Mouse (Mus musculus) kidney, embryonic 15.5 days (tissue): ENCODE measurements around the gene Astn2. TPM values are rescaled to one million over a fixed set of nuclear protein-coding genes. Genes with fewer than 3 reads are reported as not detected.
A peak's percentile ranks its signal among the peaks of the same experiment; 100 is the strongest.

Source experiments
- ATAC-seq: fragments of 200-750 bp; cut with Nextera tagmentation; replicated peaks from 2 replicates; pipeline ENCODE4 v1.8.0; 2017; ENCODE audit warnings: moderate TSS enrichment; ENCODE audit not compliant: low FRiP score
- H3K27ac ChIP-seq: fragments of 300-500 bp; sonication (generic); 2 replicates; pipeline ENCODE4 v1.5.1; 2015; ENCODE audit warnings: mild to moderate bottlenecking, inconsistent platforms
- H3K27me3 ChIP-seq: fragments of 300-500 bp; sonication (generic); 2 replicates; pipeline ENCODE4 v1.6.1; 2015; ENCODE audit warnings: inconsistent platforms
- H3K36me3 ChIP-seq: fragments of 300-500 bp; sonication (generic); 2 replicates; pipeline ENCODE4 v1.6.1; 2015; ENCODE audit warnings: inconsistent platforms
- H3K4me1 ChIP-seq: fragments of 300-500 bp; sonication (generic); 2 replicates; pipeline ENCODE4 v1.6.1; 2015; ENCODE audit warnings: inconsistent platforms
- H3K4me2 ChIP-seq: fragments of 300-500 bp; sonication (generic); 2 replicates; pipeline ENCODE4 v1.6.1; 2015; ENCODE audit warnings: moderate library complexity, mild to moderate bottlenecking, inconsistent platforms
- H3K4me3 ChIP-seq: fragments of 300-500 bp; sonication (generic); replicated peaks from 2 replicates; pipeline ENCODE4 v1.5.1; 2015; ENCODE audit warnings: mild to moderate bottlenecking, inconsistent platforms
- H3K9ac ChIP-seq: fragments of 300-500 bp; sonication (generic); 2 replicates; pipeline ENCODE4 v1.6.1; 2015; ENCODE audit warnings: mild to moderate bottlenecking, inconsistent platforms
- H3K9me3 ChIP-seq: fragments of 300-500 bp; sonication (generic); replicated peaks from 2 replicates; pipeline ENCODE4 v1.6.1; 2016; ENCODE audit warnings: inconsistent platforms
- WGBS: fragments of 180-500 bp; shearing (Covaris S2); methylation state at CpG from one replicate; pipeline ENCODE4 v1.1.7; 2015; ENCODE audit warnings: mixed read lengths; 5-methylcytosine and 5-hydroxymethylcytosine counted together
- polyA plus RNA-seq: library from polyadenylated mRNA; unstranded; fragments of >200 nt; fragmentation: Nextera tagmentation; extraction: Ambion mirVana; gene quantifications from 2 replicates; pipeline ENCODE4 v1.2.1, GENCODE M21; 2015

Astn2 gene
- polyA plus RNA-seq, 1 experiment from 2014 or later = 0.70 TPM

DNA sequence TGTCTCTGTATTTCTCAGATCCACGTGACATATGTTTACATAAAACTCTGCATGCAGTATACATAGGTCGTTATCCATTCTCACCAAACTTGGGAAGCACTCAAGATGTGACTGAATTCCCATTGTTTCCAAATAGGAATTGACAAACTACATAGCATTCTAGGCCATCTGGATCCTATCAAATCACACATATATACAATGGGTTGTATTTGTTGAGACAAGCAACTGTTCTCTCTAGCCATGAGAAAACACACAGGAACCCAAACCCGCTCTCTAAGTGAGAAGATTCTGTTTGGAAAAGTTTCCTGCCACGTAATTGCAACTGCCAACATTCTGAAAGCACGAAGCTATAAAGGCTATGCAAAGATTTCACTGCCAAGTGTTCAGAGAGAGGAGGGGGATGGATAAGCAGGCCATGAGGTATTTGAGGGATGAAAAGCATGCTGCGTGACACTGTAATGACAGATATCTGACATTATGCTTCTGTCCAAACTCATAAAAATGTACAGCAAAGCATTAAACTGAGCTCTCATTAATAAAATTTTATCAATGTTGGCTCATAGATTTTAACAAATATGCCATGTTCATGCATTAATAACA is 732.7 kb downstream of the Astn2 start:
- Histone ChIP-seq H3K27ac (no peak overlapping the region), H3K27me3 (no peaks in the 10 kb centered on the region), H3K4me1 (no peaks in the 10 kb centered on the region), H3K9ac (no peak overlapping the region), H3K4me3 (no peak overlapping the region), H3K9me3 (no peaks in the 10 kb centered on the region), H3K4me2 (no peak overlapping the region), H3K36me3 (no peaks in the 10 kb centered on the region)
- no peak for ATAC-seq
- 69% methylated on average over 6 of the region's 6 CpGs for WGBS

GRCm38 (mm10) chr4:65667030-65667610 is 737.3 kb downstream of the Astn2 start:
- H3K4me3 ChIP-seq = no peak overlapping the region
- H3K9me3 ChIP-seq = no peaks in the 10 kb centered on the region
- no peaks in the 10 kb centered on the region for H3K27me3 ChIP-seq
- no peak overlapping the region for H3K27ac ChIP-seq
- H3K9ac ChIP-seq = no peak overlapping the region
- H3K4me2 ChIP-seq = no peak overlapping the region
- no peaks in the 10 kb centered on the region for H3K4me1 ChIP-seq
- H3K36me3 ChIP-seq = no peaks in the 10 kb centered on the region
- ATAC-seq = no peak
- 70% methylated on average over 5 of the region's 5 CpGs for WGBS

DNA sequence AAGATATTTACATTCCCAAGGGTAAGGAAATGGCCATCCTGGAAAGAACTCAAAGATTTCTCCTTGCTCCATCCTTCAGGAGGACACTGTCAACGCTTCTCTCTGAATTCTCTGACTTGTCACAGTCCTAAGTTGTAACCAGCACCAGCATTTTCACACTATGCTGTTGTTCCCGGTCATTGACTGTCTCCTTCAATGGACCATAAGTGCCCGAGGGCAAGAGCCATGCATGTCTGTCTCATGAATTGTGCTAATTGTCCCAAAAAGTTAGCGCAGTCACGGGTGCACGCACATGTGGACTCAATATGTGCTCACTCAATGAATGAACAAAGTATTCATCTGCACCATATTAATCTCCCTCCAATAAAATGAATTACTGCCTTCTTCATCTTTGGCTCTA is 741.2 kb downstream of the Astn2 start:
- Histone ChIP-seq H3K9ac (no peak overlapping the region), H3K36me3 (no peaks in the 10 kb centered on the region), H3K4me1 (no peaks in the 10 kb centered on the region), H3K4me3 (no peak overlapping the region), H3K4me2 (no peak overlapping the region), H3K9me3 (no peaks in the 10 kb centered on the region), H3K27ac (no peak overlapping the region), H3K27me3 (no peaks in the 10 kb centered on the region)
- 68% methylated on average over 6 of the region's 6 CpGs for WGBS
- ATAC-seq = no peak

GRCm38 (mm10) chr4:65654723-65655122 is 749.7 kb downstream of the Astn2 start:
- no peak overlapping the region for H3K4me2 ChIP-seq
- no peak overlapping the region for H3K27ac ChIP-seq
- no peaks in the 10 kb centered on the region for H3K27me3 ChIP-seq
- no peaks in the 10 kb centered on the region for H3K36me3 ChIP-seq
- H3K4me1 ChIP-seq = no peaks in the 10 kb centered on the region
- no peak overlapping the region for H3K4me3 ChIP-seq
- no peak overlapping the region for H3K9ac ChIP-seq
- 3% methylated on average over 2 of the region's 2 CpGs for WGBS
- H3K9me3 ChIP-seq = no peaks in the 10 kb centered on the region
- peak; percentile 86; the same call in 1 of the 2 replicates for ATAC-seq

DNA sequence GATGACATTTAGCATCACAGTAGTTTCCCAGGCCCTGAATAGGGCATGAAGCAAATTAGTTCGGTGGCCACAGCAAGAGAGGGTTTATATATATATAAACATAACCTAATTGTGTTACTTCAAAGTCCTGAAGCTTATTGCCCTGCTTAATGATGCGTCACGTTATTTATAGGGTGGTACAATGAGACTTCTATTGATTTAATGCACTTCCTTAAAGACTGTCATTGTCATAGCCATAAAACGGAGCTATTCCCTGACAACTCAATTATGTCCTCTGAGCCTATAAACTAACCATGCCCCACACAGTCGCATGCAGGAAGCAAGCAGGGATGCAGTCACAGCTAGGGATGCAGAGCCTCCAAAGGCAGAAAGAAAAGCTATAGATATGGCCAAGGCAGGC is 761.8 kb downstream of the Astn2 start:
- ATAC-seq = peak; percentile 49
- 0 out of 2 replicates have a peak, but pooled peaks cover 4% of the 10 kb centered on the region for H3K4me1 ChIP-seq
- 14% methylated on average over 5 of the region's 5 CpGs for WGBS

GRCm38 (mm10) chr4:65638231-65638630 is 766.2 kb downstream of the Astn2 start:
- Histone ChIP-seq H3K4me3 (no peak overlapping the region), H3K36me3 (no peaks in the 10 kb centered on the region), H3K27me3 (no peaks in the 10 kb centered on the region), H3K9ac (no peak overlapping the region), H3K9me3 (no peaks in the 10 kb centered on the region), H3K27ac (no peak overlapping the region), H3K4me1 (0 out of 2 replicates have a peak, but pooled peaks cover 6% of the 10 kb centered on the region), H3K4me2 (no peak overlapping the region)
- 54% methylated on average over 3 of the region's 3 CpGs for WGBS
- no peak for ATAC-seq

More for the DNA sequence above, 761.8 kb downstream of the Astn2 start:
- Histone ChIP-seq H3K27ac (no peak overlapping the region), H3K27me3 (no peaks in the 10 kb centered on the region), H3K36me3 (no peaks in the 10 kb centered on the region), H3K4me2 (no peak overlapping the region), H3K4me3 (no peak overlapping the region), H3K9me3 (no peaks in the 10 kb centered on the region), H3K9ac (no peak overlapping the region)

DNA sequence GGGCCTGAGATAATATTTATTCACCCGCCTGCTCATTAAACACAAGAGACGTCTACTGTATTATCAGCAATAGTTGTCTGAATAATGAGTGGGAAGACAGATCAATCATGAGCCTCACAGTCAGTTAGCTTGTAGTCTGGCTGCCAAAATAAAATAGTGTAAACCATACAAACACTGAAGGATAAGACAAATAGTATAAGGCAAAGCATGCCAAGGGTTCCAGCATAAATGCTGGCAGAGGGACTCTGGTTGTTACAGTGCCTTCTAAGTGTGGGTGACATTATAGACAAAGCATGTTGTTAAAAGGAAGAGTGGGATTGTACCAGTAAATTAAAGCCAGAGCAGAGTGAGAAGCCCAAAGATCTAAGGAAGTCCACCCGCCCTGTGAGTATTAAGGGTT is 784.3 kb downstream of the Astn2 start:
- Histone ChIP-seq H3K4me1 (no peaks in the 10 kb centered on the region), H3K9me3 (no peaks in the 10 kb centered on the region), H3K9ac (no peak overlapping the region), H3K27me3 (no peaks in the 10 kb centered on the region), H3K4me2 (no peak overlapping the region), H3K4me3 (no peak overlapping the region), H3K36me3 (peaks cover 54% of the 10 kb centered on the region), H3K27ac (no peak overlapping the region)
- WGBS = 77% methylated on average over 3 of the region's 3 CpGs
- no peak for ATAC-seq

DNA sequence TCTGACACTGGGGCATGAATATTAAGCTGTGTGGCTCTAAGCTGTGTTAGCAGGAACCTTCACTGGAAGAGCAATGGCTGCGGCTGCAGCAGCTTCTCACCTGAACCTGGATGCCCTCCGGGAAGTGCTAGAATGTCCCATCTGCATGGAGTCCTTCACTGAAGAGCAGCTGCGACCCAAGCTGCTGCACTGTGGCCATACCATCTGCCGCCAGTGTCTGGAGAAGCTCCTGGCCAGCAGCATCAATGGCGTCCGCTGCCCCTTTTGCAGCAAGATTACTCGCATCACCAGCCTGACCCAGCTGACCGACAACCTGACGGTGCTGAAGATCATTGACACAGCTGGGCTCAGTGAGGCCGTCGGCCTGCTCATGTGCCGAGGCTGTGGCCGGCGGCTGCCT is 791.3 kb downstream of the Astn2 start:
- H3K4me2 ChIP-seq = no peak overlapping the region
- H3K4me1 ChIP-seq = no peaks in the 10 kb centered on the region
- H3K36me3 ChIP-seq = peaks cover 56% of the 10 kb centered on the region
- ATAC-seq = no peak
- H3K4me3 ChIP-seq = no peak overlapping the region
- H3K27me3 ChIP-seq = no peaks in the 10 kb centered on the region
- H3K9ac ChIP-seq = no peak overlapping the region
- H3K9me3 ChIP-seq = no peaks in the 10 kb centered on the region
- WGBS = 95% methylated on average over 14 of the region's 14 CpGs
- H3K27ac ChIP-seq = no peak overlapping the region

DNA sequence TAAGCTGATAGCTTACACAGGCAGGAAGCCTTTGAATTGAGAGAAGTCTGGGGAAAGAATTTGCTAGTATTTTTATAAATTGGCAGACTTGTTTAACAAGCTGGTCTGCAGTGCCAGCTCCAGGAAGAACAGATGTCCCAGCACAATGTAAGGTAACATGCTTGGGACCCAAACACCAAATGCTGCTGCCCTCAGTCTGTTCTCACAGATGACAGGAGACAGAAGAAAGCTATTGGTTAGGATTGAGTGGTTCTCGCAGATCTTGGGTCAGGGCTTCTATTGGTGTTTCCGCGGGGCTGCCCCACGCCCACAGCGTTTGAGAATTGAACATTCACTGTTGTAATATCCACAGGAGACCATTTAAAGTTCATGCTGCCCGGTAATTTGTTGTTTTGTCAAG is 793.5 kb downstream of the Astn2 start:
- Histone ChIP-seq H3K27ac (no peak overlapping the region), H3K36me3 (peaks cover 35% of the 10 kb centered on the region), H3K27me3 (no peaks in the 10 kb centered on the region), H3K9me3 (no peaks in the 10 kb centered on the region), H3K4me3 (no peak overlapping the region), H3K4me1 (peaks cover 13% of the 10 kb centered on the region), H3K9ac (no peak overlapping the region), H3K4me2 (no peak overlapping the region)
- no peak for ATAC-seq
- 73% methylated on average over 6 of the region's 6 CpGs for WGBS

- ATAC-seq = no peak
- Histone ChIP-seq H3K4me2 (no peak overlapping the region), H3K4me3 (no peak overlapping the region), H3K9me3 (no peaks in the 10 kb centered on the region), H3K27ac (no peak overlapping the region), H3K4me1 (peaks cover 19% of the 10 kb centered on the region), H3K9ac (no peak overlapping the region), H3K27me3 (no peaks in the 10 kb centered on the region), H3K36me3 (peaks cover 29% of the 10 kb centered on the region)
- 80% methylated on average over 5 of the region's 5 CpGs for WGBS
Observed at GRCm38 (mm10) chr4:65610329-65610728, 794.1 kb downstream of the Astn2 start.

GRCm38 (mm10) chr4:65608112-65608511 is 796.3 kb downstream of the Astn2 start:
- peaks cover 7% of the 10 kb centered on the region for H3K36me3 ChIP-seq
- WGBS = 91% methylated on average over 4 of the region's 4 CpGs
- no peak overlapping the region for H3K4me3 ChIP-seq
- no peak overlapping the region for H3K27ac ChIP-seq
- no peaks in the 10 kb centered on the region for H3K9me3 ChIP-seq
- no peak overlapping the region for H3K9ac ChIP-seq
- H3K27me3 ChIP-seq = no peaks in the 10 kb centered on the region
- H3K4me1 ChIP-seq = peaks cover 22% of the 10 kb centered on the region
- no peak overlapping the region for H3K4me2 ChIP-seq
- no peak for ATAC-seq

GRCm38 (mm10) chr4:65607184-65607631 is 797.2 kb downstream of the Astn2 start:
- Histone ChIP-seq H3K4me2 (0 out of 2 replicates have a peak overlapping the region, but pooled peaks have one; percentile 14), H3K9ac (no peak overlapping the region), H3K9me3 (no peaks in the 10 kb centered on the region), H3K4me3 (no peak overlapping the region), H3K27me3 (no peaks in the 10 kb centered on the region), H3K27ac (no peak overlapping the region; the same call in 1 of the 2 replicates), H3K4me1 (peaks cover 22% of the 10 kb centered on the region), H3K36me3 (no peaks in the 10 kb centered on the region; the same call in 1 of the 2 replicates)
- ATAC-seq = no peak
- WGBS = 80% methylated on average over 10 of the region's 10 CpGs
